Mouse (Mus musculus) adrenal gland, adult 2 months (tissue): ENCODE measurements around the gene Btbd2. TPM values are rescaled to one million over a fixed set of nuclear protein-coding genes. Genes with fewer than 3 reads are reported as not detected.
A peak's percentile ranks its signal among the peaks of the same experiment; 100 is the strongest.
"Not testable (repeated sequence)": the region's sequence is repeated elsewhere in the genome, so short reads cannot be mapped to it uniquely, and the experiment has no call there.

ENCODE experiments used
- DNase-seq: peaks from one replicate; pipeline ENCODE4 v3.0.0; 2021
- microRNA-seq, 2 experiments: library from miRNA; unstranded; fragments of <30 nt; microRNA quantifications; one replicate each; pipeline ENCODE4 v1.2.0; 2021
- polyA plus RNA-seq: library from polyadenylated mRNA; depleted of rRNA; stranded (reverse); fragments of >200 nt; gene quantifications from 2 replicates; pipeline ENCODE4 v1.2.3, GENCODE M21; 2012; rRNA removed
- total RNA-seq, 2 experiments: library from RNA; stranded (reverse); gene quantifications; 2 replicates each; pipeline ENCODE4 v1.2.3; 2021

Gene Btbd2
- total and polyA plus RNA-seq, 3 experiments = 54.1 to 165 (median 73.9) TPM

GRCm38 (mm10) chr10:80609269-80609924, 47.5 kb downstream of the Btbd2 start:
- no peak for DNase-seq

- no peak for DNase-seq
Observed at GRCm38 (mm10) chr10:80608435-80608834, 48.4 kb downstream of the Btbd2 start.

DNA sequence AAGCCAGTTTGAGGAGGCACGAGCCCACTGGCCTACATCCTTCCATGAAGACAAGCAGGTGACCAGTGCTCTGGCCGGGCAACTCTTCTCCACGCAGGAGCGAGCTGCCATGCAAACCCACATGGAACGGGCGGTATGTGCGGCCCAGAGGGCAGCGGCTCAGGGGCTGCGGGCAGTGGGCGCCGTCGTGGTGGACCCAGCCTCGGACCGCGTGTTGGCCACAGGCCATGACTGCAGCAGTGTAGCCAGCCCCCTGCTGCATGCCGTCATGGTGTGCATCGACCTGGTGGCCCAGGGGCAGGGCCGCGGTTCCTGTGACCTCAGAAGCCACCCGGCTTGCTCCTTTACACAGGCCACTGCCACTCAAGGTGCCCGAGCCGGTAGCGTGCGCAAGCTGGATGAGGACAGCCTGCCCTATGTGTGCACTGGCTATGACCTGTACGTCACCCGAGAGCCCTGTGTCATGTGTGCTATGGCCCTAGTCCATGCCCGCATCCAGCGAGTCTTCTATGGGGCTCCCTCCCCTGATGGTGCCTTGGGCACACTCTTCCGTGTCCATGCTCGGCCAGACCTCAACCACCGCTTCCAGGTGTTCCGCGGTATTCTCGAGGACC, 50.0 kb downstream of the Btbd2 start:
- no peak for DNase-seq

DNA sequence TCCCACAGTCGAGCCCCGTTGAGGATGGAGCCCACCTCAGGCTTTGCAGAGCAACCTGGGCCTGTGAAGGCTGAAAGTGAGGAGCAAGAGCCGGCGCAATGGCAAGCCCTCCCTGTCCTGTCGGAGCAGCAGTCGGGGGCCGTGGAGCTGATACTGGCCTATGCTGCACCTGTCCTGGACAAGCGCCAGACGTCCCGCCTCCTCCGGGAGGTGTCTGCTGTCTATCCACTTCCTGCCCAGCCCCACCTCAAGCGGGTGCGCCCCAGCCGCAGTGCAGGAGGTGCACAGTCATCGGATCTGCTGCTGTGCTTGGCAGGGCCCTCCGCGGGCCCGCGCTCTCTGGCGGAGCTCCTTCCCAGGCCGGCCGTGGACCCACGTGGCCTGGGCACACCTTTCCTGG, 50.6 kb downstream of the Btbd2 start:
- DNase-seq = no peak

GRCm38 (mm10) chr10:80605721-80606120, 51.1 kb downstream of the Btbd2 start, which contains the start of gene Gm49322:
Gm49322 (plus strand) TSS chr10:80606021.
- not testable (repeated sequence) for DNase-seq

- DNase-seq = no peak
Observed at GRCm38 (mm10) chr10:80604988-80605387, 51.9 kb downstream of the Btbd2 start.

DNA sequence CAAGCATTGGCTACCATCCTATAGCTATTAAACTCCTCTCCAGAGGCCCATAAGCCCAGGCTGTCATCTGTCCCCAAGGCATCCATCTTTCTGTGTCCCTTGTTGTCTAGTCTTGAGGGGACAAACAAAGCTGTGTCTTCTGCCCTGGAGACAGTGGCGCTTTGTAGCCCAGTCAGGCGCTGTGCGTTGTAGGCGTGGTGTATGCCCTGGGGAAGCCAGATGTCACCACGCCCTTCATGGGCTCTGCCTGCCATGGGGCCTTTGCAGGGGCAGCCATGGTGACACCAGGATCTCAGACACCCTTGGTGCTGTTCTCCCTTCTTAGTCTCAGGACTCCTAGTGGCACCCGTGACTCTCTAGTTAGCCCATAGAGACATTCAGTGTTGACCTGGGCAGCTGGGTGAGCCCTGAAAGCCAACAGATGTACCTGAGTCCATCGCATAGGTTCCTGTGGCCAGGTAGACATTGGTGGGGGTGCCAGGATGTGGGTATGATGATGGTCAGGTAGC, 52.8 kb downstream of the Btbd2 start:
- no peak for DNase-seq

- DNase-seq = no peak
Observed at GRCm38 (mm10) chr10:80603364-80603763, 53.5 kb downstream of the Btbd2 start.

- DNase-seq = peak; percentile 97
Observed at GRCm38 (mm10) chr10:80602698-80603325, 54.1 kb downstream of the Btbd2 start, which contains the start of the genes Scamp4 and Adat3. Scamp4 (plus strand) TSS chr10:80602872. Adat3 (plus strand) TSS chr10:80602880.

GRCm38 (mm10) chr10:80596318-80596717, 60.6 kb downstream of the Btbd2 start:
- no peak for DNase-seq

Small RNAs within 50 kb of the gene (microRNA-seq; reads per million reads assigned to microRNA genes)
- 1.5 to 3.3 reads per million in 2 experiments for gene Mir6912

Other genes with a start within 250 kb of the Btbd2 start
- 10 to 100 TPM; 46.6 to 55.4 TPM for gene Tcf3, start 223.4 kb downstream of the Btbd2 start, total RNA-seq
- 148 and 152 TPM in 2 replicates for gene Tcf3, start 223.4 kb downstream of the Btbd2 start, polyA plus RNA-seq
- gene Onecut3, start 162.2 kb downstream of the Btbd2 start, total RNA-seq = not detected
- not detected in 2 replicates for gene Onecut3, start 162.2 kb downstream of the Btbd2 start, polyA plus RNA-seq
- gene Atp8b3, start 117.9 kb downstream of the Btbd2 start, total RNA-seq = 1 to 10 TPM in 1 of 2 experiments, under 1 TPM in 1; 0.52 to 1.1 TPM
- gene Atp8b3, start 117.9 kb downstream of the Btbd2 start, polyA plus RNA-seq = 0.16 and 0.21 TPM in 2 replicates
- gene Rexo1, start 95.5 kb downstream of the Btbd2 start, total RNA-seq = 10 to 100 TPM; 37.1 to 41.8 TPM
- gene Rexo1, start 95.5 kb downstream of the Btbd2 start, polyA plus RNA-seq = 88.8 and 105 TPM in 2 replicates
- gene Klf16, start 79.8 kb downstream of the Btbd2 start, total RNA-seq = 10 to 100 TPM in 1 of 2 experiments, 1 to 10 TPM in 1; 9.6 to 10.6 TPM
- gene Klf16, start 79.8 kb downstream of the Btbd2 start, polyA plus RNA-seq = 39.5 and 48.0 TPM in 2 replicates
- 100 to 1,000 TPM in 1 of 2 experiments, 10 to 100 TPM in 1; 86.5 to 104 TPM for gene Abhd17a, start 66.7 kb downstream of the Btbd2 start, total RNA-seq
- gene Abhd17a, start 66.7 kb downstream of the Btbd2 start, polyA plus RNA-seq = 613 and 625 TPM in 2 replicates
- 10 to 100 TPM; 55.9 to 68.7 TPM for gene Scamp4, start 54.2 kb downstream of the Btbd2 start, total RNA-seq
- 161 and 190 TPM in 2 replicates for gene Scamp4, start 54.2 kb downstream of the Btbd2 start, polyA plus RNA-seq
- 1 to 10 TPM; 2.0 to 4.0 TPM for gene Adat3, start 54.2 kb downstream of the Btbd2 start, total RNA-seq
- gene Adat3, start 54.2 kb downstream of the Btbd2 start, polyA plus RNA-seq = 31.5 and 33.0 TPM in 2 replicates
- 1 to 10 TPM; 1.3 to 1.4 TPM for gene Gm49322, start 51.0 kb downstream of the Btbd2 start, total RNA-seq
- gene Gm49322, start 51.0 kb downstream of the Btbd2 start, polyA plus RNA-seq = 2.2 and 2.3 TPM in 2 replicates
- gene Csnk1g2, start 34.2 kb downstream of the Btbd2 start, total RNA-seq = 100 to 1,000 TPM; 110 to 133 TPM
- 241 and 255 TPM in 2 replicates for gene Csnk1g2, start 34.2 kb downstream of the Btbd2 start, polyA plus RNA-seq
- gene Mknk2, start 21.0 kb upstream of the Btbd2 start, total RNA-seq = 100 to 1,000 TPM; 185 to 189 TPM
- gene Mknk2, start 21.0 kb upstream of the Btbd2 start, polyA plus RNA-seq = 427 and 546 TPM in 2 replicates
- 10 to 100 TPM; 18.0 to 19.4 TPM for gene Mob3a, start 44.9 kb upstream of the Btbd2 start, total RNA-seq
- gene Mob3a, start 44.9 kb upstream of the Btbd2 start, polyA plus RNA-seq = 22.5 and 27.1 TPM in 2 replicates
- gene Izumo4, start 45.1 kb upstream of the Btbd2 start, total RNA-seq = 10 to 100 TPM; 13.2 to 21.2 TPM
- gene Izumo4, start 45.1 kb upstream of the Btbd2 start, polyA plus RNA-seq = 73.3 and 74.3 TPM in 2 replicates
- gene Ap3d1, start 85.2 kb upstream of the Btbd2 start, total RNA-seq = 100 to 1,000 TPM in 1 of 2 experiments, 10 to 100 TPM in 1; 85.6 to 104 TPM
- 98.1 and 131 TPM in 2 replicates for gene Ap3d1, start 85.2 kb upstream of the Btbd2 start, polyA plus RNA-seq
- gene Dot1l, start 98.1 kb upstream of the Btbd2 start, total RNA-seq = 10 to 100 TPM; 31.7 to 80.6 TPM
- gene Dot1l, start 98.1 kb upstream of the Btbd2 start, polyA plus RNA-seq = 109 and 170 TPM in 2 replicates
- 10 to 100 TPM; 53.6 to 58.7 TPM for gene Sf3a2, start 141.1 kb upstream of the Btbd2 start, total RNA-seq
- 103 and 104 TPM in 2 replicates for gene Sf3a2, start 141.1 kb upstream of the Btbd2 start, polyA plus RNA-seq
- gene Plekhj1, start 141.6 kb upstream of the Btbd2 start, total RNA-seq = 10 to 100 TPM; 72.2 to 83.6 TPM
- gene Plekhj1, start 141.6 kb upstream of the Btbd2 start, polyA plus RNA-seq = 81.1 and 102 TPM in 2 replicates
- gene Amh, start 148.2 kb upstream of the Btbd2 start, total RNA-seq = under 1 TPM; 0.73 to 0.95 TPM
- 1.7 and 2.1 TPM in 2 replicates for gene Amh, start 148.2 kb upstream of the Btbd2 start, polyA plus RNA-seq
- gene Jsrp1, start 156.4 kb upstream of the Btbd2 start, total RNA-seq = 10 to 100 TPM in 1 of 2 experiments, 1 to 10 TPM in 1; 2.3 to 18.5 TPM
- gene Jsrp1, start 156.4 kb upstream of the Btbd2 start, polyA plus RNA-seq = 4.2 and 4.9 TPM in 2 replicates
- gene Oaz1, start 169.6 kb upstream of the Btbd2 start, total RNA-seq = 100 to 1,000 TPM; 780 to 923 TPM
- gene Oaz1, start 169.6 kb upstream of the Btbd2 start, polyA plus RNA-seq = 1,168 and 1,414 TPM in 2 replicates
- 10 to 100 TPM in 1 of 2 experiments, 1 to 10 TPM in 1; 8.5 to 16.7 TPM for gene Lingo3, start 187.0 kb upstream of the Btbd2 start, total RNA-seq
- gene Lingo3, start 187.0 kb upstream of the Btbd2 start, polyA plus RNA-seq = 13.8 and 18.7 TPM in 2 replicates
- gene Lsm7, start 198.1 kb upstream of the Btbd2 start, total RNA-seq = 10 to 100 TPM; 22.3 to 36.2 TPM
- gene Lsm7, start 198.1 kb upstream of the Btbd2 start, polyA plus RNA-seq = 91.9 and 107 TPM in 2 replicates
- 10 to 100 TPM; 28.5 to 35.2 TPM for gene Sppl2b, start 198.2 kb upstream of the Btbd2 start, total RNA-seq
- gene Sppl2b, start 198.2 kb upstream of the Btbd2 start, polyA plus RNA-seq = 114 and 116 TPM in 2 replicates
- not detected for gene Tmprss9, start 214.8 kb upstream of the Btbd2 start, total RNA-seq
- gene Tmprss9, start 214.8 kb upstream of the Btbd2 start, polyA plus RNA-seq = 0.18 and 0.21 TPM in 2 replicates
- gene Timm13, start 243.9 kb upstream of the Btbd2 start, total RNA-seq = 100 to 1,000 TPM; 174 to 231 TPM
- 236 and 243 TPM in 2 replicates for gene Timm13, start 243.9 kb upstream of the Btbd2 start, polyA plus RNA-seq